Mouse (Mus musculus) ES-E14 (cell line): ENCODE data around the gene Dapk1.

Source experiments
- CHD2 ChIP-seq: IDR thresholded peaks from 2 replicates; pipeline ENCODE4 v1.6.1; 2014; ENCODE audit warnings: mild to moderate bottlenecking, low read depth, low read length, inconsistent platforms
- HCFC1 ChIP-seq: IDR thresholded peaks from 2 replicates; pipeline ENCODE4 v1.6.1; 2012; ENCODE audit warnings: low read length, inconsistent platforms, borderline replicate concordance; ENCODE audit not compliant: insufficient read depth
- MAFK ChIP-seq: IDR thresholded peaks from 2 replicates; pipeline ENCODE4 v1.6.1; 2014; ENCODE audit warnings: mild to moderate bottlenecking, low read depth, low read length, inconsistent platforms; ENCODE audit not compliant: insufficient read depth
- ZC3H11A ChIP-seq: IDR thresholded peaks from 2 replicates; pipeline ENCODE4 v1.6.1; 2012; ENCODE audit warnings: low read depth, mild to moderate bottlenecking, inconsistent platforms, low read length, borderline replicate concordance
- ZNF384 ChIP-seq: IDR thresholded peaks from 2 replicates; pipeline ENCODE4 v1.6.1; 2012; ENCODE audit warnings: low read depth, low read length, inconsistent platforms

DNA sequence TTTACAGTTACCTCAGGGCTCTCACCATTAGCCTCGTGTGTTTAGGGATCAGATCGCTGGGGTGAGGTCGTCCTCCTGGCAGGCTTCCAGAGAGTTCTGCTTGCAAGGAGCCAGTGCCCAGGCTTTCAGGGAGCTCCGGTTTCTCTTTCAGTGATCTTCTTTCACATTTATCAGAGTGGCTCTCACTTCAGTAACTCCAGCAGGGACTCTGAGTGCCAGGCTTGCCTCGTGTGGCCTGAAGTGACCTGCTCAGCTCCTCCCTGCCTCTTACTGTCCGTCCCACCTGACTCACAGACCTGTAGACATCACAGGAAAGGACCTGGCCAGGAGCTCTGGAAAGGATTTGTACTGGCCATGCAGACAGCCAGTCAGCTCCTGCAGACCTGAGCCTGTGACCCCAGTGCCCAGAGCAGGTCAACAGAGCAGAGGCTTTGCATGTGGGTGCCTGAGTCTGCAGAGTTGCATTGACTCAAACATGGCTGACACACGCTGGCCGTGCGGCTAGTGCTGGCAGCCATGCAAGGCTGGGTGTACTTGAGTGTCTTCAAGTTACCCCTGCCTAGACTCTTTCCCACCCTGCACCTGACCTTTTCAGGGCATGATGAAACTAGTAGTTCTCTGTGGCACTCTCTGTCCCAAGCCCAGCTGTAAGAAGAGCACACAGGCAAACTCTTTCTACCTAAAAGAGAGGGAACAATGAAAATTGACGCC lies 82.5 kb downstream of the Dapk1 start:
- TF ChIP-seq HCFC1 (no peak), ZNF384 (no peak), CHD2 (no peak), MAFK (no peak), ZC3H11A (no peak)
